Mouse (Mus musculus): ENCODE data around the gene Slc15a4.

Gene Slc15a4

GRCm38 (mm10) chr5:127624427-127625213 lies 8.1 kb downstream of the Slc15a4 start:
- no peak for DNase-seq (ENCODE audit: inconsistent age in 2 of 2, low spot score in 1 of 2)

- DNase-seq (ENCODE audit: inconsistent age in 2 of 2, low spot score in 1 of 2): no peak
Observed at GRCm38 (mm10) chr5:127621108-127621507, 11.6 kb downstream of the Slc15a4 start.

GRCm38 (mm10) chr5:127620371-127620770 lies 12.3 kb downstream of the Slc15a4 start:
- no peak for DNase-seq (ENCODE audit: inconsistent age in 2 of 2, low spot score in 1 of 2)

- DNase-seq (ENCODE audit: inconsistent age in 2 of 2, low spot score in 1 of 2): no peak
Observed at GRCm38 (mm10) chr5:127618834-127619233, 13.9 kb downstream of the Slc15a4 start.

DNA sequence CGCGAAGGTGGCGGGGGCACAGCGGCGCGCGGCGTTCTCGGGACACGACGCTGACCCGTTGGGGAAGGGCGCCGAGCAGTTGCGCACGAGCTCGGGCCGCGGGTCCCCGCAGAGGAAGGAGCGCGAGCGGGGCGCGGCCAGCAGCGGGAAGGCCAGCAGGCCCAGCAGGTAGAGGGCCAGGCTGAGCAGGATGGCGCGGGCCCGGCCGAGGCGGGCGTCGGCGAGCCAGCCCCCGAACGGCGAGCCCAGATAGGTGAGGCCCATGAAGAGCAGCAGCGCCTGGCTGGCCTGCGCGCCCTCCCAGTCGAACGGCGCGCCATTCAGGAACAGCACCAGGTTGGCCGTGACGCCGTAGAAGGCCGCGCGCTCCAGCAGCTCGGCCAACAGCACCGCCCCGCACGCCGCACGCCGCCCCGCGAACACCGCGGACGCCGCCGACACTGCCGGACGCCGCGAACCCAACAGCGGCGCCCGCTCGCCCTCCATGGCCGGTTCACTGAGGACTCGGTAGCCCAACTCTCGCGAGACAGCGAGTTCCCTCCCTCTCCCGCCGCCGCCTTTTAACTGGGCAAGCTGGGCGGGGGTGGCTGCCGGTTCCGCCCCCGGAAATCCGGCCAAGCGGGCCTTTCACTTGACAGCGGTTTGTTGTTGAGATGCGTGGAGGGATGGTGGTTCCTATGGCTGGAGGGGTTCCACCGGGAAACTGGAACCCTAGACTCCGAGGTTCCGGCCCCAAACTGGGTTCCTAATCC lies 15.6 kb downstream of the Slc15a4 start:
- peak; percentile 98 to 99 for DNase-seq (ENCODE audit: inconsistent age in 2 of 2, low spot score in 1 of 2)

- DNase-seq (ENCODE audit: inconsistent age in 2 of 2, low spot score in 1 of 2): no peak
Observed at GRCm38 (mm10) chr5:127616151-127616550, 16.5 kb downstream of the Slc15a4 start.

- DNase-seq (ENCODE audit: inconsistent age in 2 of 2, low spot score in 1 of 2): no peak
Observed at GRCm38 (mm10) chr5:127615459-127615858, 17.2 kb downstream of the Slc15a4 start.

DNA sequence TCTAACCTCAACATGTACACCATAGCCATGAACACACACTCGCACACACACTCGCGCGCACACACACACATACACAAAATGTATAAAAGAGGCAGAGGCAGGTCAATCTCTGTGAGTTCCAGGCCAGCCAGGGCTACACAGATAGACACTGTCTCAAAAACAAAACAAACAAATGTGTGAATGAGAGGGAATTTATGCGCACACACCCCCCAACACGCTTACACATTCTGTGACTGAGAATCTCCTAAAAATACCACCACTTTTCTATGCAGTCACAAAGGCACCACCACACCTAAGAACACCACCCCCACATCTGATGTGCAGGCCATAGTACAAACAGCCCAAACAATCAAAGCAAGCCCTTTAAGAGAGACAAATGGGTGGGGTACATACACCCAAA lies 20.3 kb downstream of the Slc15a4 start:
- no peak for DNase-seq (ENCODE audit: inconsistent age in 2 of 2, low spot score in 1 of 2)

DNA sequence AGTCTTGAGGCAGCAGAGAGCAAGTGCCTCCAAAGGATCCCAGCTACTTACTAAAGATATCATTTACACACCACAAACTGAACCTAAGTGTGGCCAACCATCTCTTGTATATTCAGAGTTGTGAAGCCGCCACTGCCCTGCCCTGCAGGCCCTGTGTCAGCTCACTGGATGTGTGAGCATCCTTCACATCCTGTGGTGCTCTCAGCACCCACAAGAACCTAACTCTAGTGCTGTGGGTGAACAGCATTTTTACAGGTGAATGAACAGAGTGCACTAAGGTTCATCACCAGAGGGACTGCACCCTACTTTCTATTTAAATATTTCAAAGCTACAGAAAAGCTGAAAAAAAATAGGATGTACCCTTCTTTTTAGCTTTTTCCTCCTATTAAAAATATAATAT lies 20.8 kb downstream of the Slc15a4 start:
- no peak for DNase-seq (ENCODE audit: inconsistent age in 2 of 2, low spot score in 1 of 2)

- peak; percentile 58 to 85 for DNase-seq (ENCODE audit: inconsistent age in 2 of 2, low spot score in 1 of 2)
Observed at GRCm38 (mm10) chr5:127610787-127611509, 21.7 kb downstream of the Slc15a4 start.

DNA sequence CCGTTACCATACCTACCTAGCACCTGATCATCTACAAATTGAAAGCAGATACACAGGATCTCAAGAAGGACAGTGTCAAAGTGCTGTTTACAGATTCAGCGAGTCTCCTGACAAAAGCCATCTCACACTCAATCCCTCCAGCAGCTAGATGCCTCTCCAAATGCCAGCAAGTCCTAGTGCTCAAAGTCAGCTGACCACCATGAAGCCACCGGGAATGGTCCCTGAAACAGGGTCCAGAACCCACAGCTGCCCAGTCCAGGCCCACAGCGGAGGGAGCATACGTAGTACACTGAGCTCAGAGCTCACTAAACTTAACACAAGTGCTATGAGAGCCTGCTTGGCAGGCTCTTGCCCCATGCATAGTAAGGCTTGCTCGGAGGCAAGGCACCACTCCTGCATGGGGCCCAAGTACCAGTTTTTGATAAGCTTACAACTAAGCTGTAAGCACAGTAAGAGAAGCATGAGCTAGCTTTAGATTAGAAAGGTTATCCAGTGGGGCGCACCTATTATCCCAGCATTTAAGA lies 23.4 kb downstream of the Slc15a4 start:
- no peak for DNase-seq (ENCODE audit: inconsistent age in 2 of 2, low spot score in 1 of 2)

DNA sequence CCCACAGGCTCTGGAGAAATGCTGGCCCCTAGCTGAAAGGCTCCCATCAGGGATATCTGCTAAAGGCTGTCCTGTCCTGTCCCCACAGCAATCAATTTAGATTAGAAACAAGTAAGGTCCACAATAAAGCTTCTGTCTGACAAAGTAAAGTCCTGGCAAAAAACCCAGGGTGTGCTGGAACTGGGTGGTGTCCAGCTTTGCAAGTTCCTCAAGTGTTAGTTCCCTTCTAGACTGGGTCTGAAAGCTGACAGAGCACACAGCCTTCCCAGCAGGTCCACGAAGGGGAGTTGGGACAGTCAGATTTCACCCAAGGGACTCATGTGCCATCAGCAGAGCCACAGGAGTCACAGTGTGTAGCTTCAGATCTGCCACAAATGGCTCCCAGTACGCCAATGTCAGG lies 25.2 kb downstream of the Slc15a4 start:
- DNase-seq (ENCODE audit: inconsistent age in 2 of 2, low spot score in 1 of 2): no peak

GRCm38 (mm10) chr5:127602996-127603395 lies 29.7 kb downstream of the Slc15a4 start:
- no peak for DNase-seq (ENCODE audit: inconsistent age in 2 of 2, low spot score in 1 of 2)

DNA sequence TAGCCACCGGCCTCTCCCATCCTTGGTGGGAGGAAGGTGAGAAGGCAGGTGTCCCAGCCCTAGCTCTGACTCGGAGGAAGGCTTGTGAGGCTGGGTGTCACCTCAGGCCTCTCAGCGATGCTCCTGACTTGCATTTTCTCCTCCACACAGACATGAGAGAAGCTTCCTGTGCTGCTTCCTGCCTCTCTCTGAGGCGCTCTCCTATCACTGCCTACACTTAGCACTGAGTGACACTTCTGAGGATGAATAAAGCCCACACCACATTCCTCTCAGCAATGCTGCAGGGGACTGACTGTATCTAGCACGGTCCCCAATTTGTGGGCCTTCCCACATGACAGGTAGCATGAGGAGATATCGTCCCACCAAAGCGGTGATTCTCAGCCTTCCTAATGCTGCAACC lies 35.8 kb downstream of the Slc15a4 start:
- no peak for DNase-seq (ENCODE audit: inconsistent age in 2 of 2, low spot score in 1 of 2)

GRCm38 (mm10) chr5:127595676-127596075 lies 37.0 kb downstream of the Slc15a4 start:
- DNase-seq (ENCODE audit: inconsistent age in 2 of 2, low spot score in 1 of 2): no peak

GRCm38 (mm10) chr5:127592854-127593253 lies 39.8 kb downstream of the Slc15a4 start:
- DNase-seq (ENCODE audit: inconsistent age in 2 of 2, low spot score in 1 of 2): peak; percentile 13 to 70

DNA sequence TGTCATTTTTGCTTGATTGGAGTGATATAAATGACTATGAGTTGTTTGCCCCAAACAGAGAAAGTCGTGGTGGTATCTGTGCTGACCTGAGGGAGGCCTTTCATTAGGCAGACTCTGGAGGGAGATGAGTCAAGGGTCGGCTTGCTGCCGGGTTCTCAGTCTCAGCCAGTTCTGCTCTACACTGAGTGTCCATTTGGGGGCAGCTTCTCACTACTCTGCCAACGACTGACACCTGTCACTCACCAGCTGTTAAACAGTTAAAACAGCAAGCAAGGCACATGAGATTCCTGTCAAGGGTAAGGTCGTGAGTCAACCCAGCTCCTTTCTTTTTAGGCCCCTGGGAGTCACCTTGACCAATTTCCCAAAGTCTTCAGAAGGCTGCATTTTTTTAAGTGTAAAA lies 40.3 kb downstream of the Slc15a4 start:
- DNase-seq (ENCODE audit: inconsistent age in 2 of 2, low spot score in 1 of 2): peak; percentile 13 to 64

- DNase-seq (ENCODE audit: inconsistent age in 2 of 2, low spot score in 1 of 2): no peak
Observed at GRCm38 (mm10) chr5:127587854-127588253, 44.8 kb downstream of the Slc15a4 start.

- DNase-seq (ENCODE audit: inconsistent age in 2 of 2, low spot score in 1 of 2): no peak
Observed at GRCm38 (mm10) chr5:127583658-127584057, 49.0 kb downstream of the Slc15a4 start.

DNA sequence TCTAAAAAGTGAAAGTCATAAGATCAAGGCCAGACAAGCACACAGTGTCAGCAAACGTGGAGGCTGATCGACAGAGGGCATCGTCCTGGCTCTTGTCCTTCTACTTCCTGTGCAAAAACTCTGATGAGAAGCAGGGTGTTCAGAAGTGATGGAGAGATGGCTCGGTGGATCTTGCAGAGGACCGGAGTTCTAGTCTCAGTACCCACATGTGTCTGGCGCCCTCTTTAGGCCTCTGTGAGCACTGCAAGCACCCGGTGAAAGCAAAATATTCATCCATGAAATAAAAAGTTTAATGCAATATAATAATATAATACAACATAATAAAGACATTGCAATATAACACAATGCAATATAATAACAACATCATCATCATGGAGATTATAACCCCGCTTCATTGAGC lies 55.3 kb downstream of the Slc15a4 start:
- no peak for DNase-seq (ENCODE audit: inconsistent age in 2 of 2, low spot score in 1 of 2)

GRCm38 (mm10) chr5:127567165-127567741 lies 65.4 kb downstream of the Slc15a4 start:
- no peak for DNase-seq (ENCODE audit: inconsistent age in 2 of 2, low spot score in 1 of 2)
